8 mouse cellular contexts compared by ENCODE assay signal in genomic region chr12:84285593-84285968, GRCm38 (mm10). TPM values are rescaled to one million over a fixed set of nuclear protein-coding genes. Genes with fewer than 3 reads are reported as not detected.
DNase-seq lines count a peak whose midpoint lies in the region; ATAC-seq and TF ChIP-seq lines count a peak whose summit lies in the region.

No protein-coding gene starts in this region.

- no peaks in the 10 kb centered on the region for H3K9me3 ChIP-seq in lung, embryonic 14.5 days (ENCODE audit: low read depth, low read length)
- no peaks in the 10 kb centered on the region for H3K9me3 ChIP-seq in limb, embryonic 10.5 days (replicated peaks)
- H3K9me3 ChIP-seq in neural tube, embryonic 14.5 days (ENCODE audit: control insufficient read depth, low read length) = no peaks in the 10 kb centered on the region

- no peak for DNase-seq in lung, embryonic 14.5 days
- no peak for DNase-seq in lung, postnatal 25 days (ENCODE audit: low spot score)
- no peak for DNase-seq in limb, embryonic 10.5 days (ENCODE audit: low spot score)
- DNase-seq in urinary bladder, adult 2 months (ENCODE audit: low spot score) = no peak
- no peak for DNase-seq in layer of hippocampus, adult 11-12 months (ENCODE audit: low spot score)
- DNase-seq in frontal cortex, postnatal 36 days (ENCODE audit: low spot score in 2 of 2) = no peak

- H3K4me2 ChIP-seq in lung, embryonic 14.5 days = peak overlapping the region; percentile 75
- peak overlapping the region; percentile 68 for H3K4me2 ChIP-seq in neural tube, embryonic 14.5 days (ENCODE audit: low read depth, low read length)

- H3K4me1 ChIP-seq in lung, embryonic 14.5 days (ENCODE audit: insufficient read depth) = 0 out of 2 replicates have a peak, but pooled peaks cover 4% of the 10 kb centered on the region
- peaks cover 15% of the 10 kb centered on the region for H3K4me1 ChIP-seq in limb, embryonic 10.5 days
- 0 out of 2 replicates have a peak, but pooled peaks cover 6% of the 10 kb centered on the region for H3K4me1 ChIP-seq in neural tube, embryonic 14.5 days (ENCODE audit: control insufficient read depth, insufficient read depth, low read length)

- no peak for ATAC-seq in lung, embryonic 14.5 days (ENCODE audit: insufficient read depth)
- peak; percentile 39; the same call in 1 of the 2 replicates for ATAC-seq in erythroblast, adult 5-6 weeks (replicated peaks; ENCODE audit: low FRiP score, poor library complexity, severe bottlenecking)
- 0 out of 2 replicates have a peak, but pooled peaks have one; percentile 34 for ATAC-seq in neural tube, embryonic 14.5 days (ENCODE audit: low read depth)

- H3K27ac ChIP-seq in lung, embryonic 14.5 days (ENCODE audit: low read depth) = peak overlapping the region; percentile 33; the same call in 1 of the 2 replicates
- H3K27ac ChIP-seq in limb, embryonic 10.5 days = peak overlapping the region; percentile 85
- no peak overlapping the region for H3K27ac ChIP-seq in neural tube, embryonic 14.5 days (ENCODE audit: low read depth, low read length)

- peak overlapping the region; percentile 63 for H3K9ac ChIP-seq in lung, embryonic 14.5 days
- peak overlapping the region; percentile 53 for H3K9ac ChIP-seq in neural tube, embryonic 14.5 days (replicated peaks; ENCODE audit: low read depth, low read length)

- H3K27me3 ChIP-seq in lung, embryonic 14.5 days (ENCODE audit: insufficient read depth, low read length) = no peaks in the 10 kb centered on the region
- H3K27me3 ChIP-seq in limb, embryonic 10.5 days (ENCODE audit: low read depth, poor library complexity, severe bottlenecking) = no peaks in the 10 kb centered on the region
- no peaks in the 10 kb centered on the region for H3K27me3 ChIP-seq in neural tube, embryonic 14.5 days (ENCODE audit: control insufficient read depth, insufficient read depth, low read length)

- H3K36me3 ChIP-seq in lung, embryonic 14.5 days (ENCODE audit: insufficient read depth) = no peaks in the 10 kb centered on the region
- H3K36me3 ChIP-seq in limb, embryonic 10.5 days = no peaks in the 10 kb centered on the region
- H3K36me3 ChIP-seq in neural tube, embryonic 14.5 days (ENCODE audit: control insufficient read depth, insufficient read depth, low read length) = no peaks in the 10 kb centered on the region

- peak overlapping the region; percentile 52 for H3K4me3 ChIP-seq in lung, embryonic 14.5 days (ENCODE audit: low read depth, low read length)
- peak overlapping the region; percentile 62 for H3K4me3 ChIP-seq in limb, embryonic 10.5 days
- peak overlapping the region; percentile 49 for H3K4me3 ChIP-seq in neural tube, embryonic 14.5 days (ENCODE audit: low read depth, low read length)

- WGBS in lung, embryonic 14.5 days = 30% methylated on average over 8 of the region's 8 CpGs
- WGBS in limb, embryonic 10.5 days = 45% methylated on average over 8 of the region's 8 CpGs
- WGBS in neural tube, embryonic 14.5 days = 33% methylated on average over 8 of the region's 8 CpGs

- TF ChIP-seq CTCF in lung, embryonic 14.5 days (IDR thresholded peaks at IDR 0.05; ENCODE audit: low read depth) = no peak

RNA-seq across cellular contexts. Expression of gene Ptgr2, which starts 0.5 kb away (rescaled TPM):
- 17.2 and 19.6 TPM in 2 replicates for polyA plus RNA-seq in lung, embryonic 14.5 days (2014; fragmentation: Nextera tagmentation; extraction: Ambion mirVana)
- 8.8 and 19.0 TPM in 2 replicates for total RNA-seq in erythroblast, adult 5-6 weeks (2015; ENCODE audit: low replicate concordance)
- 7.5 and 14.4 TPM in 2 replicates for total RNA-seq in erythroblast, adult 5-6 weeks (2017; ENCODE audit: low replicate concordance)
- polyA plus RNA-seq in limb, embryonic 10.5 days (2016; fragmentation: Nextera tagmentation; extraction: Ambion mirVana) = 12.9 and 14.6 TPM in 2 replicates
- polyA plus RNA-seq in neural tube, embryonic 14.5 days (2014; fragmentation: Nextera tagmentation; extraction: Ambion mirVana) = 14.1 and 16.8 TPM in 2 replicates
- polyA plus RNA-seq in urinary bladder, adult 2 months (2012; rRNA removed) = 33.6 and 38.6 TPM in 2 replicates

RNA-seq across cellular contexts. Expression of gene Zfp410, which starts 31.1 kb away (rescaled TPM):
- 81.3 and 82.7 TPM in 2 replicates for polyA plus RNA-seq in lung, embryonic 14.5 days (2014; fragmentation: Nextera tagmentation; extraction: Ambion mirVana)
- total RNA-seq in erythroblast, adult 5-6 weeks (2015; ENCODE audit: low replicate concordance) = 20.2 and 28.4 TPM in 2 replicates
- 25.0 and 32.6 TPM in 2 replicates for total RNA-seq in erythroblast, adult 5-6 weeks (2017; ENCODE audit: low replicate concordance)
- polyA plus RNA-seq in limb, embryonic 10.5 days (2016; fragmentation: Nextera tagmentation; extraction: Ambion mirVana) = 106 and 137 TPM in 2 replicates
- 68.0 and 76.9 TPM in 2 replicates for polyA plus RNA-seq in neural tube, embryonic 14.5 days (2014; fragmentation: Nextera tagmentation; extraction: Ambion mirVana)
- polyA plus RNA-seq in urinary bladder, adult 2 months (2012; rRNA removed) = 35.1 and 40.5 TPM in 2 replicates
